Mouse (Mus musculus) naive thymus-derived CD4-positive, alpha-beta T cell, adult 2 months (primary cell): ENCODE data around the gene Nup205.
"Not testable (repeated sequence)": the region's sequence is repeated elsewhere in the genome, so short reads cannot be mapped to it uniquely, and the experiment has no call there.

Experiments used
- DNase-seq: peaks from one replicate; pipeline ENCODE4 v3.0.0-alpha.2; 2011; ENCODE audit warnings: low read depth

Nup205 gene

DNA sequence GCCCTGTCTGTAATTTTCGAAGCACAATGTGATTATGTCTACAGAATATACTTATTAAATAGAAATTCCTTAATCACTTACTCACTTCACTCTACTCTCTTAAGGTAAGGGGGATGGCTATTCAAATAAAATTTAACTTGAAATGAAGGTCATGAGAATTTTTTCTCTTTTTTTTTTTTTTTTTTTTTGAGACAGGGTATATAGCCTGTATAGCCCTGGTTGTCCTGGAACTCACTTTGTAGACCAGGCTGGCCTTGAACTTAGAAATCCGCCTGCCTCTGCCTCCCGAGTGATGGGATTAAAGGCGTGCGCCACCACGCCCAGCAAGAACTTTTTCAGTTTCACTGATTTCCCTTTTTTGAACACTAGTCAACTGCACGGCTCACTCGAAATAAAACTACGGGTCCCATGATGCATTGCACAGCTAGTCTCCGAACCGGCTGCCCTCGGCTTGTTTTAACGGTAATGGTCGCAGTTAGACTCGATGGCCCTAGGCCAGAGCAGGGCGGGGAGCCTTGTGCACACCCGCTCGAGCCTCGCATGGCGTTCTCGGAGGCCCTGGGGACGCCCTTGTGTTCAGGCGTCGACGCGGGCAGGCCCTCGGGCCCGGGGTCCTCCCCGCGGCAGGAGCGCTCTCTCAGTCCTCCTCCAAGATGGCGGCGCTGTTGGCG lies at the start of gene Nup205:
Gene Nup205 (plus strand): TSS at position 443 of the 671 bp plus-strand sequence.
- peak; percentile 93 for DNase-seq

DNA sequence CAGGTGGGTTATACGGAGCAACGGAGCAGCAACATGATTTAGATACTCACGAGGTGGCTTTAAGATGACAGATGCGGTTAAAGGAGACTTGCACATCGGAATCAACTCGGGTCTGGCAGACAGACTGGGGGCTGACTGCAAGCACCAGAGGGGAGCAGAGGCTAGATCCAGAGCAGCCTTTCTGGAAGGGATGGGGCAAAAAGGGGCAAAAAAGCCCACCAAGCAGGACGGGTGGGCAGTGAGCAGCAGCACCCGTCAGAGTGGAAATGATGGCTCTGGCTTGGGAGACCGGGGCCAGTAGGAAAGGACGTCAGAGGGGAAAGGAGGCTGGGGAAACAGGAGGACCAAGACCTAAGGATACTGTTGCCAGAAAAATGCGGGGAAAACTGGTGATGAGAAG lies 44.4 kb upstream of the Nup205 start:
- DNase-seq = peak; percentile 52

DNA sequence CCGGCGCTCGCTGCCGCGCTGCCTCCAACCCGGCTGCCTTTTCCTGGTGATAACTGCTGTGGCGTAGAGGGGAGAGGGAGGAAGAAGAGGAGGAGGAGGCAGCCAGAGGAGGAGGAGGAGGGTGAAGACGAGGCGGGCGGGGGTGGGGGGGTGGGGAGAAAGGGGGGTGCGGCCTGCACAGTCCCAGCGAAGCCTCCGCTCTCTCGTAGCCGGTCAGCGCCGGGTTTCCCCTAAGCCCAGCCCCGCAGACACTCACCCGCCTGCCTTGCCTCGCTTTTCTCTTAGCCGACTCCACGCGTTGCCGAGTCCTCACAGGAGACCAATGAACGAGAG lies 44.0 kb upstream of the Nup205 start:
- no peak for DNase-seq

DNA sequence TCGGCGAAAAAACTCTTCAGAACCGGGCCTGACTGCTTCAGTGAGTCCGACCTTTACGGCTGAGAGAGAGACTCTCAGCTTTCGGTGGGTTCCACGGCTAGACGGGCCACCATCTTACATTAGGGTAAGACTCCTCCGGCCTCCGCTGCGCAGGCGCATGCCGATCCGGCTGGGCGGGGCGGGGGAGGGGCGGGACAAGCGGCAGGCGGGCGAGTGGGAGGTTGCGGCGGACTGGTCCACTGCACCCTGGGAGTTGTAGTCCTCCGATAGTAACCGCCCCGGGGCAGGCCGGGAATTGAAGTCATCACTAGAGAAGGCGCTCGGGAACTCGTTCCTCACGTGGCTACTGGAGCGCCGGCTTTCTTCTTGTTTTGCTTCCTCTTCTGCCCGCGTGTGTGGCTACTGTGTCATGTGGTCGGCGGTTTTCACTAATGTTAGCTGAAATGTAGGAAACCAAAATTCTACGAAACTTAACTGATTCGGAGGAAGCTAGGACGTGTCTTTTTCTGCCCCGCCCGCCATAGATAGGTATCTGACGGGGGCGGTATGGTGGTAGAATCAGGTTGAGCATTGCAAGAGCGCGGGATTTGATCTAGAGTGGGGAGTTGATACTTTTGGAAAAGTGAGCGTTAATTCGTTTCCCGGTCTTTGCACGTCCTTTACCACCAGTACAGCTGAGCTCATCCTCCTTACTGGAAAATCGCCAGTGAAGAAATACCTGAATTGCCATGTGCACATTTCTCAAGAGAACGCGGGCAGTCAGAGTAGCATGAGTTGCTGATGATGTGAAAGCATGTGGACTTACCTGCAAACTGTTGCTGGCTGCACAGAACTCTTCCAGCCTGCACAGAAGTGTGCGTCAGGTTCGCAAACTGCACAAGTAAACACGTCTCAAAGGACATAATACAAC lies 43.4 kb upstream of the Nup205 start, which contains the start of gene Cnot4:
Gene Cnot4 (minus strand): TSS at position 146 of the 910 bp plus-strand sequence.
- DNase-seq = peak; percentile 98

DNA sequence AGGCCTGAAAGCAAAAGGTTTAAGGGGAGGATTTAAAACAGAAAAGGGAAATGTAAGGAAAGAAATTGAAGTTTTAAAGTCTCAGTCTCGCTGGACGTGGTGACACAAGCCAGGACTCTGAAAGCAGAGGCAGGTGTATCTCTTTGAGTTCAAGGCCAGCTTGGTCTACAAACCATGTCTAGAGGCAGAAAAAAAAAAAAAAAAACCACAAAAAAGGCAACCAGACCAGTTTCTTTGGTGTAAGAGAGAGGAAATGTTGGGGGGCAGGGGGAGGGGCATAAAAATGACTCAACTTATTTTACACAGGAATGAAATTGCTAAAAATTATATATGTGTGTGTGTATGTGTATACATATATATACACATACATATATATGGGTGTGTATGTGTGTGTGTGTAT lies 42.4 kb upstream of the Nup205 start:
- DNase-seq = no peak

DNA sequence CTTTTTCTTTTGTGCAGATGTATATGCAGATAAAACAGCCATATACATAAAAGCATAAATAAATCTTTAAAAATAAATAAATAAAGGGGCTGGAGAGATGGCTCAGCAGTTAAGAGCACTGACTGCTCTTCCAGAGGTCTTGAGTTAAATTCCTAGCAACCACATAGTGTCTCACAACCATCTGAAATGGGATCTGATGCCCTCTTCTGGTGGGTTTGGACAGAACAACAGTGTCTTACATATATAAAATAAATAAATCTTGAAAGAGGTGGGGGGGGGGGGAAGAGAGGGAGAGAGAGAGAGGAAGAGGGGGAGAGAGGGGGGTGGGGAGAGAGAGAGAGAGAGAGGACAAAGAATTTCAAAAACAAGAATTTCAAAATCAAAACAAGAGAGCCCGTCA lies 36.9 kb upstream of the Nup205 start:
- no peak for DNase-seq

DNA sequence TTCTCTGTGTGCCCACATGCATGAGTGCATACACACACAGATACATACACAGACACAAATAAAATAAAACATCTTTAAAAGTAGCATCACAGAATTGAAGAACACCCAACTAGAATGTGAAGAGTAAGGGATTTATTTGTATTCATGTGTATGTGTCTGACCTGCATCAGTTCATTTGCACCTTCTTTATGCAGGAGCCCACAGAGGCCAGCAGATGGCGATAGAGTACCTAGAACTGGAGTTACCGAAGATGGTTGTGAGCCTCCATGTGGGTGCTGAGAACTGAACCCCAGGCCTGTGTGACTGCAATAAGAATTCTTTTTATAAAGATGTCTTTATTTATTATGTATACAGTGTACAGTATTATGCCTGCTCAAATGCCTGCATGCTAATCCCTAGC lies 31.7 kb upstream of the Nup205 start:
- peak; percentile 45 for DNase-seq

DNA sequence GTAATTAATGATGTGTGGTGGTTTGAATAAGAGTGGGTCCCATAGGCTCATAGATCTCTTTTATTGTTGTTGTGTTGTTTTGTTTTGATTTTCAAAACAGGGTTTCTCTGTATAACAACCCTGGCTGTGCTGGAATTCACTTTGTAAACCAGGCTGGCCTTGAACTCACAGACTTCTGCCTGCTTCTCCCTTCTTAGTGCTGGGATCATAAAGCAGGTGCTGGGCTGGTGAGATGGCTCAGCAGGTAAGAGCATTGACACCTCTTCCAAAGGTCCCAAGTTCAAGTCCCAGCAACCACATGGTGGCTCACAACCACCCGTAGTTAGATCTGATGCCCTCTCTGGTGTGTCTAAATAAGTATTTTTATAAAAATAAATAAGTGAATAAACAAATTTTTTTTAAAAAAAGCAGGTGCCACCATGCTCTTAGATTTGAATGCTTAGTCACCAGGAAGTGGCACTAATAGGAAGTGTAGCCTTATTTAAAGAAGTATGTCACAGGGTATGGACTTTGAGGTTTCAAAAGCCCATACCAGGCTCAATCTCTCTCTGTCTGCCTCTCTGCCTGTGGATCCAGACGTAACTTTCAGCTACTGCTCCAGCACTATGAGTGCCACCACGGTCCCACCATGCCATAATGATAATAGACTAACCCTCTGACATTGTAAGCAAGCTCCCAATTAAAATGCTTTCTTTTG lies 29.3 kb upstream of the Nup205 start:
- no peak for DNase-seq

DNA sequence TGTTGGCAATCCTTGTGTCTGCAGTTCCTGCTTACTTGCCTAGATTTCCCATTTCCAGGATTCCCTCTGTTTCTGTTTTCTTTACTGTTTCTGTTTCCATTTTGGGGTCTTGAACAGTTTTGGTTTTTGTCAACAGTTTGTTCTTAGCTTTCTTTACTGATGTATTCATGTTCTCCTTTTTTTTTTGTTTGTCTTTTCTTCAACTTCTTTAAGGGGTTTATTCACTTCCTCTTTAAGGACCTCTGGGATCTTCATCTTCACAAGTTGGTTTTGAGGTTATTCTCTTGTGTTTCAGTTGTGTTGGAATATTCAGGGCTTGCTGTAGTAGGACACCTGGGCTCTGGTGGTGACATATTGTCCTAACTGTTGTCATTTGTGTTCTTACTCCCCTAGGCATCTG lies 22.7 kb upstream of the Nup205 start:
- DNase-seq = no peak

DNA sequence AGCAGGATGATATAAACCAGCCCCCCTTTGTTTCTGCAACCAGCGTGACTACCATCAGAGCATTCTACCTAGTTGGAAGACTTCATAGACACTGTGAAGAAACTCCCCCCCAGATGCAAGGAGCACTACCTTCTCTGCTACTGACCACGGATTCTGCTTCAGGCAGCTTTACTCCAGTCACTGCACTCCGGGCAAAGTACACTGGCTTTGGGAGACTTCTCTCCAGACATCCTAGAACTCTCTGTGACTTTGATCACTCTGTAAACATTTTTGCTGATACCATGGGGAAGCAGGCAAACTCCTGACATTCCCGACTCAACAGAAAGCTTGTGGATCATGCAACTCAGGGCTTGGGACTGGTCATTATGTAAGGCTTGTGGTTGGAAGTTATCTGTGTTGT lies 8.0 kb upstream of the Nup205 start:
- DNase-seq = no peak

DNA sequence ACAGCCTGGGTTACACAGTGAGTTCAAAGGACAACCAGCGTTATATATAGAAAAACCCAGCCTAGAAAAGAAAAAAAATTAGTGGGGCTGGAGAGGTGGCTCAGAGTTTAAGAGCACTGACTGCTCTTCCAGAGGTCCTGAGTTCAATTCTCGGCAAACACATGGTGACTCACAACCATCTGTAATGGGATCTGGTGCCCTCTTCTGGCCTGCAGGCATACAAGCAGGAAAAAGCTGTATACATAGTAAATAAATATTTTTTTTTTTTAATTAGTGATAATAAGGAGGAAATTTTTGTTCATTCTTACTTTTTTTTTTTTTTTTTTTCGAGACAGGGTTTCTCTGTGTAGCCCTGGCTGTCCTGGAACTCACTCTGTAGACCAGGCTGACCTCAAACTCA lies 5.2 kb upstream of the Nup205 start:
- DNase-seq = not testable (repeated sequence)

DNA sequence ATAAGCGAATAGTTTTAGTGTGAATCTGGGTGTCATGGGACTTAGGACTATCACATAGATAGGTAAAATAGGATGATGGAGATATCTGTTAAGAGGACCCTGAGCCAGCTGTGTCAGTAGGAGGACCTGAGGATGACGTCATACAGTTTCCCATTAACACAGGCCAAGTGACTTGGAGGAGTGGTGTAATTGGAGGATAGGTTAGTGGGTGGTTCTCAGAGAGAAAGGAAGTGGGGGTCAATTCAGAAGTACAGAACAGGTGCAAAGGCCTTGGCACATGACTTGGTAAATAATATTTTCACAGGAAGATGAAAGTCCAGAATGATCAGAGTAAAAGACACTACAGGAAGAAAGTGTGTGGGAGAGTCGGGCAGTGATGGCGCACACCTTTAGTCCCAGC lies 4.0 kb upstream of the Nup205 start:
- DNase-seq = no peak

DNA sequence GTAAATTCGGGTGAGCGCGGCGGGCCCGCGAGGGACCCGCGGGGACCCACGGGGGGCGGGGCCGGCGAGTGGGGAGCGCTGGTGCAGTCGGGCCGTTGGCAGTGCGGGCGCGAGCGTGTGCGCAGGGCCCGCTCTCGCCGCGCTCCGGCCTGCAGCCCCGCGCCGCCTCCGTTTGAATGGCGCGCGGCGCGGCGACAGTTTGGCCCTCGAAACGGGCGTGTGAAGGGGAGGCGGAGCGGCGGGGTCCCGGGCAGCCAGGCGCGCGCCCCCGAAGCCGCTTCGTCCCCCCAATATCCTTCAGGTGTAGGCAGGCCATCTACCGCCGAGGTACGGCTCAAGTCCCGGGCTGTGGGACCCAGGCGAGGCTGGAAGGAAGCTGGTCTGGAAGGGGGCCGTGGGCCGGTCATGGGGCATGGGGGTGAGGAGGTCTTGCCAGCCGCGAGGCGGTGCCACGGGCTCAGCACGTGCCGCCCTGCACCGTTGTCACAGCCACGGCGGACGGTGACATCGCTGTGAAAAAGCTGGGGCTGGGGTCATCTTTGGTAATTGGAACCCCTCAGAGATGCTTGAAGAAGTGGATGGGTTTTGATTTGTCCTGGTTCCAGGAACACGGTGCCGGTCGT lies 540 bp downstream of the Nup205 start:
- no peak for DNase-seq

DNA sequence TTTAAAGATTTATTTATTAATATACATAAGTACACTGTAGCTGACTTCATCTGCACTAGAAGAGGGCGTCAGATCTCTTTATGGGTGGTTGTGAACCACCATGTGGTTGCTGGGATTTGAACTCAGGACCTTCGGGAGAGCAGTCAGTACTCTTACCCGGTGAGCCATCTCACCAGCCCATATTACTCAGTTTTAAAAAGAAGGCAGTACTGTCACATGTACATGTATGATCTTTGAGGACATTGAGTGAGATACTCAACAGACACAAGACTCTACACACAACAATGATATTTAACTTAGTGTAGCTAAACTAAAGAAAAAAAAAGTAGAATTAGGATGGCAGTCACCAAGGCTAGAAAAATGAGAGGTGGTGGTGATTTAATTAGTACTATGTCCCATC lies 2.1 kb downstream of the Nup205 start:
- not testable (repeated sequence) for DNase-seq

DNA sequence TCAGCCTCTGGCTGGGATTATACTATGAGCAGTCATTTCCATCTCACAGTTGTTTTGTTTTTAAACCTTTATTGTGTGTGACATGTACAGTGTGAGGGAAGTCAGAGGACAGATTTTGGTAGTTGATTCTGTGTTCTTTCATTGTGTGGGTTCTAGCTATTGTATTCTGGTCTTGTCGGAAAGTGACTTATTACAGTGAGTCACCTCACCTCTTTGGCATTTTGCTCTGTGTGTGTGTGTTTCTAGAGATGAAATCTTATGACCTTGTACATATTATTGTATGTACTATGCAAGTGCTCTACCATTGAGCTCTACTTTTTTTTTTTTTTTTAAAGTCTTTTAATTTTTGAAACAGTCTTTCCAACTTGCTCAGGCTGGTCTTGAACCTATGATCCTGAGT lies 7.6 kb downstream of the Nup205 start:
- DNase-seq = no peak

DNA sequence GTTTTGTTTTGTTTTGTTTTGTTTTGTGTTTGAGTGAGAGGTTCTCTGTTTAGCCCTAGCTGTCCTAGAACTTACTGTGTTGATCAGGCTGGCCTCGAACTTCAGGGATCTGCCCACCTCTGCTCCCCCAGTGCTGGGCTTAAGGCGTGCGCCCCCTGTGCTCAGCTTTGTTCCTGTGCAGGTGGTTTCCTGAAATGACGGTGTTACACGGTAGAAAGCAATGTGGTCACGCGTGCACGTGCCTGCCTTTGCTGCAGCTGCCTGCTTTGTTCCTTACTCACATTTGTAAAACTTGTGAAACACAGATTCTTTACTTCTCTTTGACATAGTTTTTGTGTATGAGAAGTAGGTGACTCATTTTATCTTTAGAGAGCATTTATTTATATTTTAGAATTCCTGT lies 14.0 kb downstream of the Nup205 start:
- DNase-seq = peak; percentile 60

DNA sequence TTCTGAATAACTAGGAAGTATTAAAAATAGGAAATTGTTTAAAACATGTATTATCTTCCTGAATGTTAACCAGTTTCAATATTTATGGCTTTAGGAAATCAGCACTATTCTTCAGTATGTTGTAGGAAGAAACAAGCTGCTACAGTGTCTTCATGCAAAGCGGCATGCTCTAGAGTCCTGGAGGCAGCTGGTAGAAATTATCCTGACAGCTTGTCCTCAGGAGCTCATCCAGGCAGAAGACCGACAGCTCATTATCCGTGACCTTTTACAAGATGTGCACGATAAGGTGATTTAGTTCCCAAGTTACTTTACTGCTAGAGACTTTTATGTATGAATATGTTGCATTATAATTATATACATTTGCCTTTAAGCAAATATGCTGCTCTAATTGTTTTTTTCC lies 48.5 kb downstream of the Nup205 start:
- no peak for DNase-seq

DNA sequence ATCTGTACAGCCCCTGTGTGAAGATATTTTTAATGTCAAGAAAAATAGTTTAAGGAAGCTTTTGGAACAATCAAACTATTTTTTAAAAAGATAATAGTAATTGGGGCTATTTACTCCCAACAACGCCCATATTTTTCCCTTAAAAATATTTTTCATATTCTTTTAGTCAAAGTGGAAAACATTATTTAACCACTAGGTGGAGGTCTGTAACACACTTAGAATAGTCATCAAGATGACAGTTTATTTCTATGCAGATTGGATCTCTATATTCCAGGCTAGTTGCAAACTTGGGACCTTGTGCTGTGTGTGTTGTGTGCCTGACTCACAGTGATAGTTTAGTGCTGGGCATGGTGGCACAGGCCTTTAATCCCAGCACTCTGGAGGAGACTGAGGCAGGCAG lies 52.2 kb downstream of the Nup205 start:
- no peak for DNase-seq

DNA sequence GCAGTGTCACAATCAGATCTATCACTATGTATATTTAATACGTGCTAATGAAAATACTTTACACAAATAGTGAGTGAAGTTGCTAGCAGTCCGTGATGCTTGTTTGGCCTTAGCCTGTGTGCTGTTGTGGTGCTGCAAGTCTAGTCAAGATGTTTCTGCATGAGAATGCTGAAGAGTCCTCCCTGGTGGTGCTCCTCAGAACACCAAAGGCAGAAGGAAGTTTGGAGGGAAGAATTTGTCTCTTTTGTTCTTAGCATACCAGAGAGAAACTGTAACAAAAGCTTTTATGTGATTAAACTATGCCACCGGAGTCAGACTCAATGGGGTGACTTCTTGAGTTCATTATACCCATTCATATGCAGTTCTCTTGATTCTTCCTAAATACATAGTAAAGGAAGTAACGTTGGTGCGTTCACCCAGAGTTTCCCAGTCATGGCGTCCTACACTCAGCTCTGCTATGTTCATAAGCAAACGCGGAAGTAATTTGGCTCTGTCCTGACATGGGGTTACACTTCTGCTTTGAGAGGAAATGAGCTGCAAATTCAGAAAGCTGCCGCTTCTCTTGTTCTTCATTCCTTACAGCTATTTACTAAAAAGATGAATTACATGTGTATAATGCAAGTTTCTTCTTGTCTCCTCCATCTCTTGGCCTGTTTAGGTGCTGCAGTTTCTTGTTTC lies 59.0 kb downstream of the Nup205 start:
- DNase-seq = no peak

DNA sequence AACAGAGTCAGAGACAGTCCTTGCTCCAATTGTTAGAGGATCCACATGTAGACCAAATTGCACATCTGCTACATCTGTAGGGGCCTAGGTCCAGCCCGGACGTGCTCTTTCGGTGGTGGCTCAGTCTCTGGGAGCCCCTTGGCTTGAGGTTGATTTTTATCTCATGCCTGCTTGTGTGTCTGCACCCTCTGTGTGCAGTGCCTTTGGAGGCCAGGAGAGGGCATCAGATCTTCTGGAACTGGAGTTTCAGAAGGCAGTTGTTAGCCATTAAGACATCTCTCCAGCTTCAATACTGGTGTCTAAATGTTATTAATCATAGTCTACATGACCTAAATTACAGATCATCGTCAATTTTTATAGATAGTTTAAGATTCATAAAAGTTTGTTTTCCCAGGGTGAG lies 66.0 kb downstream of the Nup205 start:
- DNase-seq = no peak

DNA sequence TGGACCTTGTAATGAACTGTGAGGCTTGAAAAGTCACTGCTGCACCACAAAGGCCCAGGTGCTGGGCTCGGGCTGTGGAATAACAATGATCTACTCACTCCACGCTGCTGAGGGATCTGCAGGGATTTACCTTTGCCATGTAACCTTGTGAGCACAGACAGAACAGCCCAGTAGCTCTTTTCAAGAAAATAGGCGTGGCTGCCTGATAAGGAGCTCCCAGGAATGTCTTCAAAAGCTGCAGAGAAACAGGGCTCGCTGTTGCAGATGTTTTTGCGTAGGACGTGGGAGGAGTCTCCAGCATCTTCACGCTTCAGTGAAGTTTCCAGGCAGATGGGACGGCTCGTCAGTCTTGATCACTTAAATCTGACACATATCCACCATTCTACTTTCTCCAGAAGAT lies 66.8 kb downstream of the Nup205 start:
- no peak for DNase-seq

DNA sequence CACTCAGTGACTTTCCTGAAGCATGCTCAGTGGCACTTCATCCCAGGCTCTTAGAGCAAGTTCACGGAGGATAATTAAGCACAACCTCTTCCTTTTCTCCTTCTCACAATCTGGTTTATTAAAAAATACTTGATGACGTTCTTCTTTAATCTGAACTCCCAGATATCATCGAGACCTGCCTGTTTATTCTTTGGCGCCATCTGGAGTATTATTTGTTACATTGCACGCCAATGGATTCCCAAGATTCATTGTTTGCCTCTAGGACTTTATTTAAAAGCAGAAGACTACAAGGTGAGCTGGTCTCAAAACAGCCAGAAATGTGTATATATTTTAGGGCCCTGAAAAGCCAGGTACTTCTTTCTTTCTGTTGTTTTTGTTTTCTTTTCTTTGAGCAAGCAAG lies 67.9 kb downstream of the Nup205 start:
- peak; percentile 60 for DNase-seq
